Mouse (Mus musculus): ENCODE data around the gene Gm6351.
"Not testable (repeated sequence)": the region's sequence is repeated elsewhere in the genome, so short reads cannot be mapped to it uniquely, and the experiment has no call there.

Gene Gm6351

DNA sequence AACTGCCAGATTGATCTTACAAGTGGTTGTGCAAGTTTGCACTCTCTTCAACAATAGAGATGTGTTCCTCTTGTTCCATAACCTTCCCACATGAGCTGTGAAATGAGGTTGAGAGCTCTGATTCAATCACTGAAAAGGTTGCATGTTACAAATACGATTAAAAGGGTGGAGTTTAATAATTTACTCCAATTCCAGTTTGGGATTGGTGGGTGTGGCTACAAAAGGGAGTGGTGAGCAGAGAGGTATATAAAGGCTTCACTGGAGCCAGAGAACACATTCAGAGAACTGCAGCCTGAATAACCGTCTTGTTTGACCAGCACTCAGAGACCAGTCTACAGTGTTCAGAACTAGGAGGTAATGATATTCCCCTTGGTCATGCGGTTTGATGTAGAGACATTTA lies at the start of gene Gm6351:
Gene Gm6351 (plus strand): TSS at position 301 of the 400 bp plus-strand sequence.
- DNase-seq (ENCODE audit: low spot score in 2 of 2), result not testable (repeated sequence)

DNA sequence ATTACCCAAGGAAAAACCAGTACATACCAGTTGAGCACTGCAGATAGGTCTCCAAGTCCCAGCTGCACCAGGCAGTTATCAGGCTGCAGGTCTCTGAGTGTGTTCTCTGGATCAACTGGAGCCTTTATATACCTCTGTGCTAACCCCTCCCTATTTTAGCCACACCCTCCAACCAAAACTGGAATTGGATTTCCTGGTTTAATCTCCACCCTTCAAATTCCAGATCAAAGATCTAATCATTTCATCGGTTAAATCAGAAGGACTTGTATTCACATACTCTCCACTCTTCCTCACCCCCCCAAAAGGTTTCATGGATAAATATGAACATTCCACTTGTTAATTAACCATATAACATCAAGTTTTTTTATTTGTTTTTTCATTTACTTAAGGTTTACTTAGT lies 5.7 kb upstream of the Gm6351 start, which contains the start of gene BC061212:
Gene BC061212 (minus strand): TSS at position 101 of the 400 bp plus-strand sequence.
- not testable (repeated sequence) for DNase-seq (ENCODE audit: low spot score in 2 of 2)

Measured in frontal cortex, postnatal 36 days (tissue).